8 mouse cellular contexts compared by ENCODE assay signal in the genomic region with DNA sequence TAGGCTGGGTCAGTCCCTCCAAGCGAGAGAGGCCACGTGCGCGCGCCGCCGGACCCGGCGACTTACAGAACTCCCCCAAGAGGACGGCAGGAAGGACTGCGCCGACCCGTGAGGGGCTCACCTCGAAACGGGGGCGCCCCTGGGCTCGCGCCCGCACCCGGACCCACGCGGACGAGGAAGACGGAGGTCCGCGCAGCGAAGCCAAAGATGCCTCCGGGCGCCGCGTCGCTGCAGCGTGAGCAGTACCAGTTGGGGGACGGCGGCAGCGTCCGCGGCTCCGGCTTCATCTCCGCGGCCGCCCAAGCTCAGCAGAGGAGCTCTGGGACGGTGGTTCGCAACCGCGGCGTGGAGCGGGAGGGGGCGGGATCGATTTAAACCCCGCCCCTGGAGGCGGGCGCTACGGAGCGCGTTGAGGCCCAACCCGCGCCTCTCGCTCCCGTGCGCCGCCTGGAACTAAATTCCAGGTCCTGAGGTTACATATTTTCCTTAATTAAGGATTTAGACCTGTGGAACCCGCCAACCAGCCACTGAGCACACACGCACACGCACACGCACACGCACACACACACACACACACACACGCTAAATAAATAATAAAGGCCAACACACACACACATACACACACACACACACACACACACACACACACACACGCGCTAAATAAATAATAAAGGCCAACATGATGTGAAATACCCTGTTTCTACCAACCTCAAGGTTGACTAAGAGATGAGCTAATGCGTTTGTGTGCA. TPM values are rescaled to one million over a fixed set of nuclear protein-coding genes. Genes with fewer than 3 reads are reported as not detected.
DNase-seq lines count a peak whose midpoint lies in the region; ATAC-seq and TF ChIP-seq lines count a peak whose summit lies in the region.

Gemin5 (minus strand) TSS at position 373 of the 749 bp plus-strand sequence.

- H3K9ac ChIP-seq in intestine, postnatal 0 days (ENCODE audit: low read depth, low read length): peak within 1 kb of the TSS; percentile 81
- peak within 1 kb of the TSS; percentile 84 for H3K9ac ChIP-seq in midbrain, embryonic 11.5 days (ENCODE audit: low read length)

- H3K36me3 ChIP-seq in intestine, postnatal 0 days (ENCODE audit: control insufficient read depth, insufficient read depth): peaks cover 11% of the 10 kb centered on the region; the same call in 1 of the 2 replicates
- H3K36me3 ChIP-seq in midbrain, embryonic 11.5 days (ENCODE audit: control insufficient read depth, insufficient read depth, low read length): peaks cover 21% of the 10 kb centered on the region

- H3K4me1 ChIP-seq in intestine, postnatal 0 days (replicated peaks; ENCODE audit: control insufficient read depth, insufficient read depth, low read length): no peaks in the 10 kb centered on the region
- H3K4me1 ChIP-seq in midbrain, embryonic 11.5 days (ENCODE audit: control insufficient read depth, insufficient read depth, low read length): peaks cover 10% of the 10 kb centered on the region

- WGBS in intestine, postnatal 0 days: under 1% methylated on average over 69 of the region's 71 CpGs
- 1% methylated on average over 71 of the region's 71 CpGs for WGBS in midbrain, embryonic 11.5 days

- H3K9me3 ChIP-seq in intestine, postnatal 0 days (ENCODE audit: control insufficient read depth): no peaks in the 10 kb centered on the region
- no peaks in the 10 kb centered on the region; the same call in 1 of the 2 replicates for H3K9me3 ChIP-seq in midbrain, embryonic 11.5 days (ENCODE audit: control insufficient read depth, low read length)

- peak within 1 kb of the TSS; percentile 50 for H3K27ac ChIP-seq in intestine, postnatal 0 days (ENCODE audit: low read depth, low read length)
- H3K27ac ChIP-seq in midbrain, embryonic 11.5 days (ENCODE audit: low read depth, low read length): peak within 1 kb of the TSS; percentile 61

- no peaks in the 10 kb centered on the region for H3K27me3 ChIP-seq in intestine, postnatal 0 days (replicated peaks; ENCODE audit: control insufficient read depth, insufficient read depth, low read length)
- no peaks in the 10 kb centered on the region for H3K27me3 ChIP-seq in midbrain, embryonic 11.5 days (ENCODE audit: control insufficient read depth, insufficient read depth, low read length)

- intact Hi-C loops in left cerebral cortex, postnatal 4 days (cut with DNase I): no loop called here

- peak; percentile 83 for ATAC-seq in intestine, postnatal 0 days
- ATAC-seq in midbrain, embryonic 11.5 days (ENCODE audit: low FRiP score): peak; percentile 82

- peak within 1 kb of the TSS; percentile 94 for H3K4me3 ChIP-seq in intestine, postnatal 0 days (ENCODE audit: low read depth, low read length)
- peak within 1 kb of the TSS; percentile 87 for H3K4me3 ChIP-seq in midbrain, embryonic 11.5 days (ENCODE audit: low read depth, low read length)

- TF ChIP-seq CTCF in intestine, postnatal 0 days (IDR thresholded peaks at IDR 0.05; ENCODE audit: low read depth): peak; percentile 39

- peak within 1 kb of the TSS; percentile 94 for H3K4me2 ChIP-seq in intestine, postnatal 0 days (replicated peaks; ENCODE audit: low read depth)
- H3K4me2 ChIP-seq in midbrain, embryonic 11.5 days: peak within 1 kb of the TSS; percentile 74

- DNase-seq in adrenal gland, postnatal 10 days: peak; percentile 92
- peak; percentile 90 for DNase-seq in embryo, embryonic 9.5 days (ENCODE audit: extremely low spot score)
- peak; percentile 78 to 85 for DNase-seq in gastrocnemius, postnatal 4 days (ENCODE audit: low spot score in 2 of 2)
- peak; percentile 87 for DNase-seq in left cerebral cortex, postnatal 4 days
- peak; percentile 98 for DNase-seq in midbrain, embryonic 11.5 days (ENCODE audit: low spot score, missing footprints)
- DNase-seq in right cerebral cortex, postnatal 4 days: peak; percentile 87
- peak; percentile 84 for DNase-seq in yolk sac, embryonic 10.5 days (ENCODE audit: low spot score)

RNA-seq across cellular contexts. Expression of gene Gemin5, which starts in this region (rescaled TPM):
- 10 to 100 TPM; 16.5 to 19.1 TPM for total RNA-seq in adrenal gland, postnatal 10 days (2021)
- 10 to 100 TPM; 14.8 to 15.3 TPM for total RNA-seq in gastrocnemius, postnatal 4 days (2021)
- 3.6 and 4.0 TPM in 2 replicates for polyA plus RNA-seq in intestine, postnatal 0 days (2015; fragmentation: Nextera tagmentation; extraction: Ambion mirVana)
- total RNA-seq in left cerebral cortex, postnatal 4 days (2021): 10 to 100 TPM; 21.3 to 22.0 TPM
- polyA plus RNA-seq in midbrain, embryonic 11.5 days (2014; fragmentation: Nextera tagmentation; extraction: Ambion mirVana): 20.3 and 22.6 TPM in 2 replicates

Comparison
In these comparisons a context has a peak if more than half of its experiments do, and no peak if none do; other contexts are left out.
1. Peak in every context shown above with its lines: DNase-seq, ATAC-seq, H3K4me3 ChIP-seq and H3K27ac ChIP-seq.